Mouse (Mus musculus): Measurements from ENCODE around the gene BC028528. TPM values are rescaled to one million over a fixed set of nuclear protein-coding genes. Genes with fewer than 3 reads are reported as not detected.

Gene BC028528
- polyA plus RNA-seq (2014; fragmentation: Illumina TruSeq; extraction: RNeasy Lipid Tissue Mini Kit (QIAGEN cat#74804); ENCODE audit: insufficient read depth, low read depth, low replicate concordance), result 313 TPM

DNA sequence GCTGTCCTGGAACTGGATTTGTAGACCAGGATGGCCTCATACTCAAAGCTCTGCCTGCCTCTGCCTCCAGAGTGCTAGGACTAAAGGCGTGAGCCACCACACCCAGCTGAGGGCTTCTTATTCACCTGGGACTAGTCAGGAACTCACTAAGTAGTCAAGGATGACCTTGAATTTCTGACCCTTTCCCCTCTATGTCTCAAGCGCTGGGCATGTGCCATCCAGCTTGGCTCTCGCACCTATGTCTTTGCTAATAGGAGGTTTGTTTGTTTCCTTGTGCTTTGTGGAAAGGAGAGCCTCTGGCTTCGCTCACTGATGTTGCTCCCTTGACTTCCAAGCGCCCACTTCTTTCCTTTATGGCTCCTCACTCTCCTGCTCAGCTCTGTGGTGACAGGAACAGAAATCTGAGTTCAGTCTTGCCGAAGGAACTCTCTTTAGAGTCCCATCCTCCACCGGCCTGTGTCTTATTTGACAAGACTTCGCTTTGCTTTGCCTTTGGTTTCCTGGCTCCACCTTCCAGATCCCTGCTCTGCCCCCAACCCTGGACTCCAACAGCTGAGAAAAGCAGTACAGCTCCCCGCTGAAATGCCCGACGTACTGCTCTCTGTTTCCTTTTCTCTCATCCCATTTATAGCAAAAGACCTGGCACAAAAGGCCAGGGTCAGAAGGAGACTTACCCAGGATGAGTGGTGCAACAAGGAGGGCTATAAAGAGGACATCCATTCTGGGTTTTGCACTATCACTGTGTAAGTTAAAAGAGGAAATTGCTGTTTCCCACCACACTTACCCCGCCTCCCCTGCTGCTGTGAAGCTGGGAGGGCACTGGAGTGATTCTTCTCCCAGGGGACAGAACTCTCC lies at the start of gene BC028528:
BC028528 (minus strand) TSS at position 795 of the 855 bp plus-strand sequence.

DNA sequence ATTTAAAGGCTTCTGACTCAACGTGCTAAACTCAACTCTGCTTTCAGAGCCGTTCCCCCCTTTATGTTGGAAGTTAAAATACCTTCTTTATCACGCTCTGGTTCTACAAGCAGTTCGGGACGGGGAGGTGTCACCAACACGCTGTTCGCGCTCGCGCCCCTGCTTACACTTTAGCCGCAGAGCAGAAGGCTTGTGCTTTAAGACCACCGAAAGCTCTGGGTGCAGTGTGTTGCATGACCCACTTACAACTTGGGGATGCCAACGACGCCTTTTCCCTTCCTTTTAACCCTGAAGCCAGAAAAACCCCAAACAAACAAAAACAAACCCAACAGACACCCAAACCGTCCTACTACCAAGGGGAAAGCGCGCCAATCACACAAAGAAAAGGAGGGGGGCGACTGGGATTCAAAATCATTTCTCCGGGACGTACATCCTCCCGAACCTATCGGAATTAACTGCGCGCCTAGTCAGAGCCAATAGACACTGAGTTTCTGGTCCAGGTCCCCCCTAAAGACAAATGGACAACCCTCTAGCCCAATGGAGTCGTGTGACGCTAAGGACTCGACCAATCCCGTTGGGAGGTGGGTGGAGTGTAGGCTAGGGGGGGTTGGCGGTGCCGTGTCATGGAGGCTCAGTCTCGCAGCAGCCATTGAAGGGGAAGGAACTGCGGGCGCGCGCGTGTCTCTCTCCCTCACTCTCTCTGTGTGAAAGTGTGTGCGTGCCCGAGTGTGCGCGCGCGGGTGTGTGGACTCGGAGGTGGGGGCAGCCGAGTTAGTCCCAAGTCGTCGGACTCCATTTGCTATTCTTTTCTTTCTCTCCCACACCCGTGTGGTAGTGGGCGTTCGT lies 37.1 kb upstream of the BC028528 start, which contains the start of gene Anp32e:
Anp32e (plus strand) TSS at position 589 of the 846 bp plus-strand sequence.

DNA sequence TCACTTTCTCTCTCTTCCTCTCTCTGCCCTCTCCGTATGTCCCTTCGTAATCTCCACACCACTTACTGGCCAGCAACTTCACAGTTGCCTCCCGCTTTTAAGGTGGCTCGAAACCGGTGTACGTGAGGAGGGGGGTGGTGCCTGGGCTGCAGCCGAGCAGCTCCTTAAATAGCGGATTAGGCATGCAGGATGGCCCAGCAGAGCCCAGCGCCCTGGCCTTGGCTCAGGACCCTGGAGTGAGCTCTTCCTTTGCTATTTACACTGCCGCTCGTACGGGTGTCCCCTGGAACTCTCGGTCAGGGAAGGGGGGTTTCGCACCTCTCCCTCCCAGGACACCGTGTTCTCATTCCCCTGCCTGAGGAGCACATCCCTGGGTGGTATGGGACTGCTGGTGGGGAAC lies 12.8 kb upstream of the BC028528 start, which contains the start of gene Car14:
Car14 (minus strand) TSS at position 124 of the 400 bp plus-strand sequence.

DNA sequence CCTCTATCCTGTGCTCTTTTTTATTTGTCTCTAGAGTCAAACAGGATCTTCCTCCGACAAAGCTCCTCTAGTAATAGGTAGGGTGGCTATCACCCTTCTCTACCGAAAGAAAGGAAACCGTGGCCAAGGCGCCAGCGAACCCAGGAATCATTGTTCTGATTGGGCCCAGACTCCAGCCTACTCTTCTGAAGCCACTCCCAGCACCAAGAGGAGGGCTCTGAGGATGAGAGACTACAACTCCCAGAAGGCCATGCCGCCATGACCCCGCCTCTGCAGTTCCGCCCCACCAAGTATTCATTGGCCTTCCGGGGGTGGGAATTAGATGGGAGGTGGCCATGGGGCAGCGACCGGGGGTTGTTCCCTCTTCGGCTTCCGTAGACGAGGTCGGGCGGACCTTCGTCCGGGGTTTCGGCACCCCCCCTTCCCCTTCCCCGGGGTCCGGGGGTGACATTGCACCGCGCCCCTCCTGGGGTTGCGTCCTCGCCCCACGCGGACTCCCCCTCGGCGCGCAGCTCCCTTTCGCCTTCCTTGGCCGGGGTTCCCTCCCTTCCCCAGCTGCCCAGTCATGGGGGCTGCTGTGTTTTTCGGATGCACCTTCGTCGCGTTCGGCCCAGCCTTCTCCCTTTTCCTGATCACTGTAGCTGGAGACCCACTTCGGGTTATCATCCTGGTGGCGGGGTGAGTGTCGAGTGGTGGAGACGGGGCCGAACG lies 2.0 kb upstream of the BC028528 start, which contains the start of gene Aph1a:
Aph1a (plus strand) TSS at position 364 of the 711 bp plus-strand sequence.

DNA sequence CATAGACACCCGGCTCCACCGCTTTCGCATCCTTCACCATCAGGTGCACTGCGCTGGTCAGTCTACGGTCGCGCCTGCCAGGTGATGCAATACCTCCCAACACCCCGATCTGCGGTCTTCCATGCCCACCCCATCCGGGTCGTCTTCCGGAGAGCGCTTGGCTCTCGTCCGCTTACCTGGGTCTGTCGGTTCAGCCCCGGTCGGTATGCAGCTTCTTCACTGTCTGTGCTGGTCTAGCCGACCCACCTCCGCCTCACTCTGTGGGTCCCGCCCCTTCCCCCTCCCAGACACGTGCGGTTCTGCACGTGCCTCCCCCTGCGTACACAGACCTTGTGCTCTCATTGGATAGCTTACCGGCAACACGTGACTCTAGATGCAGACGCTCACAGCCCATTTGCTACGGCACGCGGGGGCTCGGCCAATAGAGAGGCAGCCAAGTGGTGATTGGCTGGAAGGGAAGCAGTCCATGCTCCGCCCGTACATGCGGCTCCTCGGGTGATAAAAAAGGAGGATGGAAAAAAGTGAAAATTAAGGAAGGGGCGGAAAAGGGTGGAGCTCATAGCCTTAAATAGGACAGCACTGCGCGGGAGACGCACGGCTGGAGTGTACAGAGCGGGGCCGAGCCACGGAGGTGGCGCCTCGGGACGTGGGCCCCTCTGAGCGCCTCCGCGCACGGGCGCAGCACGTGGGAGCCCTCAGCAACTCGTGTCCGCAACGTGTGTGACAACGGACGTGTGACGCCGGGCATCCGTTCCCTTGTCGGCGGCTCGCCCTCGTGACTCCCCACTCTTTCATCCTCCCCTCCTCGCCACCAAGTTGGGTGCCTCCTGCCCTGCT lies 9.6 kb downstream of the BC028528 start, which contains the start of gene Ciart:
Ciart (minus strand) TSS at position 273 of the 837 bp plus-strand sequence.

DNA sequence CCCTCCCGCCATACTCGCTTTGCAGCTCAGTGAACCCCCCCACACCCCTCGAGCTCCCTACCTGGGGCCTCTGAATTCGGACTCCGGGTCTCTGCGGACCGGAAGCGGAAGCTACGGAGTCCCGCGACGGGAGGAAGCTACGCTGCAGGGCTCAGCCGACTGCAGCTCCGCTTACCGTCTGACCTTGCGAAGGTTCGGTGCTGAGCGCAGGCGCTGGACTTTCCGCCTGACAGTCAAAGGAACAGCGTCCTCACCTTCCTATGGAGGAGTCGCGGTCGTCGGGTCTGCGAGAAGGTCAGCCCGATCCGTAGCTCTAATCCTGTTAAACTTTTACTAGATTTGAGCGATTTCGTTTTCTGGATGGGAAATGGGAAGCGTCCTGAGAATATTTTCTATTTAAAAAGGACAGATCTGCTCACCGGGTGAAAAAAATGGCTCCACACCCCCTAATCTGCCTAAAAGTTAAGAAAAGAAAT lies 20.4 kb downstream of the BC028528 start, which contains the start of gene Mrps21:
Mrps21 (minus strand) TSS at position 128 of the 476 bp plus-strand sequence.

DNA sequence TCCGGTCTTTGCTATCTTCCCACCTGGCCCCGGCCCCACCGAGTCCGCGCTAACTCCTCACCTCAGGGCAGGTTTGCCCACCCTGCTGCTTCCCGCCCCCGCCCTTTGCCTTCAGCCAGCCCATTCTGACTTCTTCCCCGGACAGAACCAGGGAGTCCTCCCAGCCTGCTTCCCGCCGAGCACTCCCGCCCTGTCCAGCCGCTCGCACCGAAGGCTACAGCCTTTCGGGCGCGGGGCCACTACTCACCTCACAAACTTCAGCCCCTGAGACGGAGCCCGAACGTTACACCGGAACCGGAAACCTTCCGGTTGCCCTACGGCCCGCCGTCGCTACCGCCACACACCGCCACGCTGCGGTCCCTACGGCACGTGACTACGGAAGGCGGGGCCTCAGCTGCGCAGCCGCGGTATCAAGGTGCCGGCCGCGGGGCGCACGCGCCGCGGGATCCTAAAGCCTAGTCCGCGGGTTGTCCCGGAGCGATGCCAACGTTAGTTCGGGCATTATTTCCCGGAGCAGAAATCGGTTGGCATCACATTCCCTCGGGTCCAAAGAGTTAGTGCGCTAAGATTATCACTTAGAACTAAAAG lies 36.2 kb downstream of the BC028528 start, which contains the start of gene Prpf3:
Prpf3 (minus strand) TSS at position 384 of the 588 bp plus-strand sequence.

Other genes starting within 250 kb of the BC028528 start
- gene Mcl1, start 233.2 kb downstream of the BC028528 start, polyA plus RNA-seq (2014; fragmentation: Illumina TruSeq; extraction: RNeasy Lipid Tissue Mini Kit (QIAGEN cat#74804); ENCODE audit: insufficient read depth, low read depth, low replicate concordance), result 167 TPM
- 23.2 TPM for gene Adamtsl4, start 204.1 kb downstream of the BC028528 start, polyA plus RNA-seq (2014; fragmentation: Illumina TruSeq; extraction: RNeasy Lipid Tissue Mini Kit (QIAGEN cat#74804); ENCODE audit: insufficient read depth, low read depth, low replicate concordance)
- gene Ecm1, start 152.4 kb downstream of the BC028528 start, polyA plus RNA-seq (2014; fragmentation: Illumina TruSeq; extraction: RNeasy Lipid Tissue Mini Kit (QIAGEN cat#74804); ENCODE audit: insufficient read depth, low read depth, low replicate concordance), result 101 TPM
- 17.0 TPM for gene Tars2, start 131.8 kb downstream of the BC028528 start, polyA plus RNA-seq (2014; fragmentation: Illumina TruSeq; extraction: RNeasy Lipid Tissue Mini Kit (QIAGEN cat#74804); ENCODE audit: insufficient read depth, low read depth, low replicate concordance)
- 5.7 TPM for gene Rprd2, start 73.1 kb downstream of the BC028528 start, polyA plus RNA-seq (2014; fragmentation: Illumina TruSeq; extraction: RNeasy Lipid Tissue Mini Kit (QIAGEN cat#74804); ENCODE audit: insufficient read depth, low read depth, low replicate concordance)
- 21.4 TPM for gene Prpf3, start 36.1 kb downstream of the BC028528 start, polyA plus RNA-seq (2014; fragmentation: Illumina TruSeq; extraction: RNeasy Lipid Tissue Mini Kit (QIAGEN cat#74804); ENCODE audit: insufficient read depth, low read depth, low replicate concordance)
- 239 TPM for gene Mrps21, start 20.5 kb downstream of the BC028528 start, polyA plus RNA-seq (2014; fragmentation: Illumina TruSeq; extraction: RNeasy Lipid Tissue Mini Kit (QIAGEN cat#74804); ENCODE audit: insufficient read depth, low read depth, low replicate concordance)
- 5.9 TPM for gene Ciart, start 9.8 kb downstream of the BC028528 start, polyA plus RNA-seq (2014; fragmentation: Illumina TruSeq; extraction: RNeasy Lipid Tissue Mini Kit (QIAGEN cat#74804); ENCODE audit: insufficient read depth, low read depth, low replicate concordance)
- gene Aph1a, start 2.0 kb upstream of the BC028528 start, polyA plus RNA-seq (2014; fragmentation: Illumina TruSeq; extraction: RNeasy Lipid Tissue Mini Kit (QIAGEN cat#74804); ENCODE audit: insufficient read depth, low read depth, low replicate concordance), result 86.4 TPM
- 16.3 TPM for gene Car14, start 12.7 kb upstream of the BC028528 start, polyA plus RNA-seq (2014; fragmentation: Illumina TruSeq; extraction: RNeasy Lipid Tissue Mini Kit (QIAGEN cat#74804); ENCODE audit: insufficient read depth, low read depth, low replicate concordance)
- gene Anp32e, start 37.2 kb upstream of the BC028528 start, polyA plus RNA-seq (2014; fragmentation: Illumina TruSeq; extraction: RNeasy Lipid Tissue Mini Kit (QIAGEN cat#74804); ENCODE audit: insufficient read depth, low read depth, low replicate concordance), result 47.6 TPM
- 84.1 TPM for gene Plekho1, start 104.0 kb upstream of the BC028528 start, polyA plus RNA-seq (2014; fragmentation: Illumina TruSeq; extraction: RNeasy Lipid Tissue Mini Kit (QIAGEN cat#74804); ENCODE audit: insufficient read depth, low read depth, low replicate concordance)
- gene Vps45, start 166.5 kb upstream of the BC028528 start, polyA plus RNA-seq (2014; fragmentation: Illumina TruSeq; extraction: RNeasy Lipid Tissue Mini Kit (QIAGEN cat#74804); ENCODE audit: insufficient read depth, low read depth, low replicate concordance), result 19.7 TPM
- gene Otud7b, start 212.5 kb upstream of the BC028528 start, polyA plus RNA-seq (2014; fragmentation: Illumina TruSeq; extraction: RNeasy Lipid Tissue Mini Kit (QIAGEN cat#74804); ENCODE audit: insufficient read depth, low read depth, low replicate concordance), result 14.2 TPM